Mouse (Mus musculus) R1 (cell line): ENCODE measurements around the gene Cacna1c.

Source experiments
- DNase-seq: peaks from one replicate; pipeline ENCODE4 v3.0.0-alpha.2; 2018; ENCODE audit warnings: low read depth, low spot score

Cacna1c gene

GRCm38 (mm10) chr6:118754439-118754838 is 441.8 kb downstream of the Cacna1c start:
- DNase-seq = no peak

GRCm38 (mm10) chr6:118753787-118754186 is 442.4 kb downstream of the Cacna1c start:
- DNase-seq = no peak

GRCm38 (mm10) chr6:118753064-118753463 is 443.2 kb downstream of the Cacna1c start:
- no peak for DNase-seq

DNA sequence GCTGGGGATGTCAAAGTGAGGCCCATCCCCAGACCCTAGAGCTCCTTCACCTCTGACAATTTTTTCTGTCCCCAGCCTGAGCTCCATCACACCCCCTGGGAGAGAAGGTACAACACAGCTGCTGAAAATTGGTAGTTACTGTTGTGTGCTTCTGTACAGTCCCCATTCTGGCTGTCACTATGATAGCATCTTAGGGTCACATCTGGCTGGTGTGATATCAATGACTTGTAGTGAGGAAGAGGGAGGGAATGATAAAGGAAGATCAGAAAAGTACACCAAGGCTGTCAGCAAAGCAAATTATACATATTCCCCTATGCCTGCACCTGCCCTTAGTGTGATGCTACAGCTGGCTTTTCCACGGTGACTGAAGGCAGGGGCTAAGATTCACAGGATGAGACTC is 446.9 kb downstream of the Cacna1c start:
- no peak for DNase-seq

DNA sequence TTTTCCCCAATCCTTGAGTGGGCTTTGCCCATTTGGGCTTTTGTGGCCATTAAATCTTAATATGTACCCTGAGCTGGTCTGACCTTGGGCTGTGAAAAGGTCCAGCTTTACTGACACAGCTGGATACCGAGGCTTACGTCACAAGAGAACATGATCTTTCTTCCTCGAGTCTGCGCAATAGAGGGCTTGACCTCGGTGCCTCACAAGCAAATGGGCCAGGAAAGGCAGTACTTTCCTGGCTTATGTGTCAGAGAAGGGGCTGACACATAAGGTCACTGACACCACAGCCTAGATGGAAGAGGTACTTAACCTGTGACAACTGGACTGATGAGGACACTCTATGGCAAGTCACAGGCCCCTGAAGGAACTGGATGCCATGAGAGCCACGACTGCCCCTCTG is 453.5 kb downstream of the Cacna1c start:
- no peak for DNase-seq

DNA sequence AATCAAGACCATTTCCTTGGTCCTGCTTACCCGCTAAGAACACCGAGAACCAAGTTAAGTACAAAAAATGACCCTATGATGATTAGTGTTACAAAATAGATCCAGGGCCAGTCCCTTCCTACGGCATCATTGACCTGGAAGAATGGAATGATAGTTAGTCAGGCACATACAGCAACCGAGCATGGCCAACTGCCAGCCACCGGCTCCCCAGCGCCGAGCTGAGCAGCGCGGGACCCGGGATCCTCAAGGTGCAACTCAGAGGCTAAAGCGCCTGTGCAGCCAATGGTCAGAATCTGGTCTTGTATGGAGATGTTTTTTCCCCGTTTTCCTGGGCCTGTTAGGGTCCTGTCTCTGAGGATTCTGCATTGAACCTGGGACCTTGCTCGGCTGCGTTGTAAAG is 454.4 kb downstream of the Cacna1c start:
- DNase-seq = no peak

DNA sequence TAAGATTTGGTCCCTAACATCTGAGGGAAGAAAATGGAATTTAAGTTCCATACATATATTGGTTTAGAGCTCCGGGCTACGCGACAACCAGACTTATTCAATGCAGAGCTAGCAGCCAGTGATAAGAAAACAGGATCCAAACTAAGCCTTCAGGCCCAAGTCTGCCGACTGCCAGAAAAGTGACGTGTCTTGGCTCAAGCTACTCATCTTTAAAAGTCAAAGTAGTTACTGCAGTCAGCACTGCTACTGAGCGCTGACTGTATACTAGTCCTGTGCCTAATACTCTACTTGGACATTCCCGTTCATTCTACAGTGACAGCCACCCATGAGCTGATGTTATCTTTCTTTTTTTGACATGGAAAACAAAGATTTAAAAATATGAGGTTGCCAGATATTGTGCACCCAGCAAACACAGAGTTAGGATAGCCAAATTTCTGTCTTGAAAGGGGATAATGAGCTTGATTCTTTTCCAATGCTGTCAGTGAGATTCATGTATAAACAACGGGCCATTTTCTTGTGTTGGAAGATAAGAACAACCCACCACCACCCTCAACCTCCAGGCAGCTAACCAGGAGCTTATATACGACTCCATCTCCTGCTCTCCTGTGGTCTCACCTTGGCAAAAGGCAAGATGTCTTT is 456.1 kb downstream of the Cacna1c start:
- DNase-seq = no peak

DNA sequence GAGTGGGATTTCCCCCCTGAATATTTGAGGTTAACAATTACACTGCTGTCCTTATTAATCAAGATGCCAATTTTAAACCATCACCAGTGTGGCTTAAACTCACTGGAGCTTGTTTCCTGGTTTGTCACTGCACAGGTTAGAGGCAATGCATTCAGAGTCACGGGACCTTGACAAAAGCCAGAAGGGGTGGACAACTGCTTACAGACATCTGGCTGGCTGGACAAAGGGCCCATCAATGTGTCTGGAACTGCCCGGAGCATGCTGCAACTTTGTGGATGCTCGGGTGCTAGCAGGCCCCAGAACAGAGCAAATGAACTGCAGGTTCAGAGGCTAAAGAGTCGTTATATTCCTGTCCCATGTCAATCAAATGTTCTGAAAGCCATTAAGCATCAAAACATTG is 456.9 kb downstream of the Cacna1c start:
- DNase-seq = no peak

GRCm38 (mm10) chr6:118738656-118739055 is 457.6 kb downstream of the Cacna1c start:
- DNase-seq = no peak

GRCm38 (mm10) chr6:118737078-118737477 is 459.1 kb downstream of the Cacna1c start:
- no peak for DNase-seq

DNA sequence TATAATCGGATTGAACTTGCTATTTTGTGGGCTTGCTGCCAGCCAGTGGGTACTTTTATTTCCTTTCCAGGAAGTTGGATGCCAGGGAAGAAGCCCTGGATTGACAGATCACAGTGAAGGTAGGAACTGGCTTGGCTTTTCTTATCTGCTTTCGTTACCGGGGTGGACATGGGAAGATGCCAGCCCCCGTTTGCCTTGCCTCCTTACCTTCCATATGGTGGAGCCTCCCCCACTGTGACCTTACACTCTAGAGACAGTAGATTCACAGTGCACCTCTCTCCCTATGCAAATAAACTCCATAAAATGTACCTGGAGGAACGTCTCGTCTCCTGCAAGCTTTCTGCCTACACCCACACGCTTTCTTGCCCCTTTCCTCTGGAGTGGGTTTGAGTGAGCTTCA is 459.7 kb downstream of the Cacna1c start:
- no peak for DNase-seq

DNA sequence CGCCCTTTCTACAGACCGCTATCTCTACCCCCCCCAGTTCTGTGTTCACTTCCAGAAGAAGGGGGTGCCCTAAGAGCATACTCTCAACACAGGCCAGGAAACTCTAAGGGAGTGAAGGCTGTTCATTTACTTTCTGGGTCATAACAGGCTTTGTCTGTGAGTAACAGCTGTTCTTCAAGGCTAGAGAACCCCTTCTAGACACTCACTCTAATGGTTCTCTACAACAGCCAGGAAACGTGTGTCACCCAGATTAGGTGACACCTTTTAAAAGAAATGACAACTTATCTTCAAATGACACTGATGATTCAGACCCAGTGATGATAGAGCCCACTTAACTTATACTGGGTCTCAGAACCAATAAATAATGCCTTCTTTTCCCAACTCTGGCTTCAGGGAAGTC is 461.1 kb downstream of the Cacna1c start:
- DNase-seq = no peak

DNA sequence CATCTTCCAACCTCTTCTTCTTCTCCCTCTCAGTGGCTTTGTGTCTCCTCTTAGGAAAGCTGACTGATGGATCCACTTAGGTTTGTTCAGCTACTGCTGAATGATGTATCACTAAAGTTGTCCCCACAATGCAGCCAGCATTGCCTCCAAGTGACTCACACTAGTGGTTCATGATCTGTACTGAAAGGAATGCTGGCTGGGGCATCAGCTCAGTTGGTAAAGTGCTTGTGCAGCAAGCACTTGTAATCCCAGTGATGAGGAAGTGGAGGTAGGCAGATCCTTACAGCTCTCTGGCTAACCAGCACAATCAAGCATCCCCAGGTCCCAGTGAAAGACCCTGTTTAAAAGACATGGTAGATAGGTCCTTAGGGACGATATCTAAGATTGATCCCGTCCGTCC is 464.3 kb downstream of the Cacna1c start:
- DNase-seq = no peak

DNA sequence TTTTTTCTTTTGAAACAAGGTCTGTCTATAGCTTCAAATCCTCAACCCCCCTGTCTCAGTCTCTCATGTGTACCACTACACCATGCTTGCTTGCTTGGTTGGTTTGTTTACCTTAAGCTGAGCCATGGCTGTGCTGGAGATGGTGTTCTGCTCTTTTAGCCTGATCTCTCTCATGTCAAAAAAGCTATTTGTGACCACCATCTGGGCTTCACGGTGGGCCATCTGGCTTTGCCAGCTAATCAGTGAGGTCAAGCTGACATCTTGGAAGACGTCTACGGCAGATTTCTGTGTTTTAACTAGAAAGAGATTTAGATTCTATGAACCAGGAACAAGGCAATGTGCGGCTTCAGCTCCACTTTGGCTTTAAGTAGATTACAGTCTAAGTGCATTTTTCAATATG is 471.3 kb downstream of the Cacna1c start:
- no peak for DNase-seq

- no peak for DNase-seq
Measured at GRCm38 (mm10) chr6:118724388-118724787, 471.8 kb downstream of the Cacna1c start.

DNA sequence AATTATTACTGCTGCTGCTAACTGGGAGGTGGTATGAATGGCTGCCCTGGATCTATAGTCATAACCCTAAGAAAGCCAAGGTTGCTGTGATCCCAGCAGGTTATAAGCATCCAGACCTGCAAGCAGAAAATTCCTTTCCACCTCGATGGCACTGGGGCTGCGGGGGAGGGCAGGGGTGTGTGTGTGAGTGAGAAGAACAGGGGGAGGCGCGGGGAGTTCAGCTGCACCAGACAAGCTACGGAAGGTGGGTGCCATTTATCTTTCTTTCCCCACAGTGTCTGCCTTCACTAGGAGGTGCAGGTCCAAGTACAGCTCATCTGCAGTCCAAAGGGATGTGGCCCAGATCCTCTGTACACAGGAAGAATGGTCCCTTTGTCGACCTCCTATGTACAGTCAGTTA is 473.9 kb downstream of the Cacna1c start:
- no peak for DNase-seq

DNA sequence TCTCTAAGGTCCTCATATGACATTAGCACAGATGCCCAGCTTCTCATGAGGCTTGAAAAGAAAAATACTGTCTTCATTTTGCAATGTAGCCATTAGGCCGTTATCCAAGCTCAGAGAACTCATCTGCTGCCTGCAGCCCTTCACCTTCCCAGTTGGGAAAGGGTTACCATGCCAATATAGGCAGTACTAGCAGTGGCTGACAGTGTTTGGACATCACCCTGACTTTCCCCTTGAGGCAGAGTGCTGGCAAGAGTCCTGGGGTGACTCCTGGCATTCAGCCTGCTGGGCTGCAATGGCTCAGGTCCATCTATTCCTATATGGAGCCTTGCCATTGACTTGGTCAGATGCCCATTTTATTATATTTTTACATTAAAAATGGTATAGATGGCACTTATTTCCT is 476.7 kb downstream of the Cacna1c start:
- no peak for DNase-seq

GRCm38 (mm10) chr6:118713286-118713685 is 482.9 kb downstream of the Cacna1c start:
- DNase-seq = no peak

DNA sequence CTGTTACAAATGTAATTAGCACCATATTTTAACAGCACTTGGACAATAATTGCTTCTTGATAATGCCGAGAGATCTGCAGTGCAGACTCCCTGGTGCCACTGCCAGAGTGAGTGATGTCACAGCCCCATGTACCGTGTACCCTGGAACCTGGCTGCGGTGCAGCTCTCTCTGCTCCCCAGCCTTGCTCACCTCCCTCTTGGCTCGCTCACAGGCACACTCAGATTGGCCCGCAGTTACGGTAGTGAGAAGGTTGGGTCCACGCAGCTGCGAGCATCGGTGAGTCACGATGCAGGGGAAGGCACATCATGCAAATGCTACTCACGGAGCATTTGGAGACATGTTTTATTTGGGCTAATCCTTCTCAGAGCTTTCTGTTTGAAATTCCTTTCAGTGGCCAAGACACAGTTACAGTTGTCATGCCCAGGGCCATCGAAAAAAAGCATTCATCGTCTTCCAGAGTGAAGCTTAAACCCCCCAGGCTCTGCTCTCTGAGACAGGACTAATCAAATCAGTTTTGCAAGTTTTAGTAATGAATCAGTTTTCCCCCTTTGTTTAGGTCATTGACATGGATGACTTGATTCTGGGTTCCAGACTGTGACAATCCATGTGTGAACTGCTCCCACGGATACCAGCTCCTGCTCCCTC is 484.4 kb downstream of the Cacna1c start:
- no peak for DNase-seq

- DNase-seq = no peak
Measured at GRCm38 (mm10) chr6:118707066-118707465, 489.2 kb downstream of the Cacna1c start.

DNA sequence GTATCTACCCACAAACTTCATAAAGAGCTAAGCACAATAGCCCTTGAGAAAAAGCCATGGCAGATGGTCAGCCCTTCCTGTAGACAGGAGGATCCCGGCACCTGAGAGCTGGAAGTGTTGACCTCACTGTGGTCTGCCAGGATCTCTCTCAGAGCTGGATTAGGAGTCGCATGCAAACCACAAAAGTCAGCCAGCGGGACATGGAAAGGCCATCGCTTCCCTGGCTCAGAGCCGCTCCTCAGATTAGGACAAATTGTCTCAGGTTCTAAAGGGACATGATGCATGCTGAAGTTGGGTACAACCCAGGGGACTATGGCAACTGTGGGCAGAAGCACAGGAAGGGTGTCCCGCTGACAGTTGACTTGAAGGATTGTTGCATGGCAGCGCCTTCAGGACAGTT is 490.4 kb downstream of the Cacna1c start:
- no peak for DNase-seq

DNA sequence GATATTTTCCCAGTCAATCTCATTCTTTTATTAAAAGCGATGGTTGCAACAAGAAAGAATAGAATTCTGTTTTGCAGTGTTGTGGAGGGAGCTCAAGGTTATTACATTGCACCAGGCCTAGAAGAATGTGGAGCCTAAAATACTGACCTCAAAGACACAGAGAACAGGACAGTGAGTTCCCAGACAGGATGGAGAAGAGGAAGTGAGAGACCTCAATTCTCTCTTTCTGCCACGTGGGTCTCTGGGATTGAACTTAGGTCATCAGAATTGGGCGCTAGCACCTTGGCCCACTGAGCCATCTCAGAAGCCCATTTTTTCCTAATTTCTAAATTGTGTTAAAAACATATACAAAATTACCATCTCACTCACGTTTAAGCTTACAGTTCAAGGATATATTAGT is 501.6 kb downstream of the Cacna1c start:
- DNase-seq = no peak

- DNase-seq = no peak
Measured at GRCm38 (mm10) chr6:118689447-118689846, 506.8 kb downstream of the Cacna1c start.

DNA sequence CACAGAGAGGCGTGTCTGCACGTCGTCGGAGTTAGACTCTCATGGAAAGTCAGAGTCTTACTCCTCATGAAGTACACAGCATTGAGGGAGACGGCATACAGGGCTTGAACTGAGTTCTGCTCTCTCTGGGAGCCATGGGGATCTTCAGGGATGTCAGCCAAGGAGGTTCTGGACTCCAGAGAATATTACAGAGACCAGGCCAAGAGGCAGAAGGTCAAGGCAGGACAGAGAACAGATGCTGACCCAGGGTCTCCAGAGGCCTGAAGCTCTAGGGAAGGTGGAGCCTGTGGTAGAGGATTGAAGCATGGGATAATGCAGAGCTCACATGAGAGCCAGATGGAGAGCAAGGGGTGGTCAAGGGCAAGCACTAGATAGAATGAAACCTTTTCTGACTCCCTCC is 507.4 kb downstream of the Cacna1c start:
- no peak for DNase-seq
